Mouse (Mus musculus) CH12.LX (cell line): Measurements from ENCODE around the gene Foxc2. TPM values are rescaled to one million over a fixed set of nuclear protein-coding genes. Genes with fewer than 3 reads are reported as not detected.

Experiments
- DNase-seq: peaks from one replicate; pipeline ENCODE4 v3.0.0-alpha.2; 2013; ENCODE audit errors: extremely low read depth
- H3K27ac ChIP-seq: 2 replicates; pipeline ENCODE4 v1.5.1; 2012; ENCODE audit warnings: low read depth, mild to moderate bottlenecking, control low read depth, moderate library complexity; ENCODE audit not compliant: insufficient read depth
- H3K27me3 ChIP-seq: replicated peaks from 2 replicates; pipeline ENCODE3; 2012; ENCODE audit warnings: inconsistent platforms
- H3K36me3 ChIP-seq, 2 experiments: replicated peaks in 1 of 2; 2 replicates each; pipeline versions ENCODE3 to v1.6.1; 2012; ENCODE audit warnings: inconsistent platforms in 1 of 2, low read length in 1 of 2, mild to moderate bottlenecking in 1 of 2, mixed read lengths in 1 of 2, moderate library complexity in 1 of 2; ENCODE audit not compliant: control insufficient read depth in 1 of 2, insufficient read depth in 1 of 2
- H3K4me1 ChIP-seq, 2 experiments: 2 replicates each; pipeline ENCODE4 v1.6.1; 2012; ENCODE audit warnings: inconsistent platforms in 1 of 2, moderate library complexity in 1 of 2; ENCODE audit not compliant: insufficient read depth in 2 of 2, control insufficient read depth in 1 of 2
- H3K4me2 ChIP-seq: 2 replicates; pipeline ENCODE4 v1.6.1; 2012; ENCODE audit warnings: low read depth, mild to moderate bottlenecking, control low read depth; ENCODE audit not compliant: poor library complexity, insufficient read depth, severe bottlenecking
- H3K4me3 ChIP-seq, 3 experiments: fragments of 150-350 bp in 1 of 3; sonication (generic) in 1 of 3; replicated peaks in 1 of 3; 2 replicates each; pipeline versions ENCODE3 to v1.5.1; 2011 to 2012; ENCODE audit warnings: low read depth in 2 of 3, low read length in 2 of 3, mild to moderate bottlenecking in 2 of 3, moderate library complexity in 2 of 3, control low read depth in 1 of 3, improper control_type of control experiment in 1 of 3, inconsistent platforms in 1 of 3, mixed read lengths in 1 of 3; ENCODE audit not compliant: poor library complexity in 1 of 3
- H3K79me2 ChIP-seq: replicated peaks from 2 replicates; pipeline ENCODE4 v1.6.1; 2012; ENCODE audit warnings: mild to moderate bottlenecking, moderate library complexity; ENCODE audit not compliant: control insufficient read depth, poor library complexity, insufficient read depth, severe bottlenecking; ENCODE audit errors: extremely low read depth
- H3K9ac ChIP-seq: 2 replicates; pipeline ENCODE4 v1.6.1; 2012; ENCODE audit warnings: low read depth, mild to moderate bottlenecking, control low read depth, moderate library complexity; ENCODE audit not compliant: insufficient read depth
- H3K9me3 ChIP-seq: replicated peaks from 2 replicates; pipeline ENCODE3; 2012; ENCODE audit warnings: low read length, inconsistent platforms, mixed read lengths
- CHD1 ChIP-seq: IDR thresholded peaks from 2 replicates; pipeline ENCODE4 v1.6.1; 2012; ENCODE audit warnings: low read depth, low read length, improper control_type of control experiment, inconsistent platforms
- CTCF ChIP-seq, 2 experiments: IDR thresholded peaks in 1 of 2; conservative IDR thresholded peaks in 1 of 2; 2 replicates each; pipeline ENCODE4 v1.5.1; 2011 to 2012; ENCODE audit warnings: low read depth in 2 of 2, low read length in 2 of 2, improper control_type of control experiment in 1 of 2, inconsistent platforms in 1 of 2, mild to moderate bottlenecking in 1 of 2, moderate library complexity in 1 of 2
- ELF1 ChIP-seq: IDR thresholded peaks from 2 replicates; pipeline ENCODE4 v1.6.1; 2014; ENCODE audit warnings: low read depth, mild to moderate bottlenecking, inconsistent platforms, low read length, improper control_type of control experiment
- GABPA ChIP-seq: IDR thresholded peaks from 2 replicates; pipeline ENCODE4 v1.6.1; 2012; ENCODE audit warnings: low read depth, low read length, improper control_type of control experiment, inconsistent platforms; ENCODE audit not compliant: insufficient replicate concordance
- JUN ChIP-seq: IDR thresholded peaks from 2 replicates; pipeline ENCODE4 v1.6.1; 2011; ENCODE audit warnings: low read depth, mild to moderate bottlenecking, low read length, improper control_type of control experiment, moderate library complexity; ENCODE audit not compliant: insufficient read depth
- JUND ChIP-seq: conservative IDR thresholded peaks from 2 replicates; pipeline ENCODE4 v1.6.1; 2011; ENCODE audit warnings: low read depth, low read length, improper control_type of control experiment
- MAFK ChIP-seq: IDR thresholded peaks from 2 replicates; pipeline ENCODE4 v1.6.1; 2011; ENCODE audit warnings: low read length, improper control_type of control experiment; ENCODE audit not compliant: insufficient replicate concordance
- MAZ ChIP-seq: IDR thresholded peaks from 2 replicates; pipeline ENCODE4 v1.6.1; 2012; ENCODE audit warnings: low read depth, mild to moderate bottlenecking, inconsistent platforms, low read length, improper control_type of control experiment, moderate library complexity
- MEF2A ChIP-seq: IDR thresholded peaks from 2 replicates; pipeline ENCODE4 v1.6.1; 2014; ENCODE audit warnings: low read depth, mild to moderate bottlenecking, inconsistent platforms, low read length, improper control_type of control experiment, borderline replicate concordance
- MYC ChIP-seq: IDR thresholded peaks from 2 replicates; pipeline ENCODE4 v1.6.1; 2011; ENCODE audit warnings: low read depth, mild to moderate bottlenecking, improper control_type of control experiment, low read length
- NELFE ChIP-seq: IDR thresholded peaks from 2 replicates; pipeline ENCODE4 v1.6.1; 2011; ENCODE audit warnings: low read depth, low read length, improper control_type of control experiment
- NRF1 ChIP-seq: IDR thresholded peaks from 2 replicates; pipeline ENCODE4 v1.6.1; 2014; ENCODE audit warnings: low read depth, mild to moderate bottlenecking, inconsistent platforms, low read length, improper control_type of control experiment, moderate library complexity
- PAX5 ChIP-seq: IDR thresholded peaks from 2 replicates; pipeline ENCODE4 v1.6.1; 2012; ENCODE audit warnings: low read length, inconsistent platforms, mixed read lengths
- POLR2AphosphoS2 ChIP-seq: IDR thresholded peaks from 2 replicates; pipeline ENCODE4 v1.6.1; 2011; ENCODE audit warnings: low read depth, low read length, improper control_type of control experiment
- RAD21 ChIP-seq: IDR thresholded peaks from 2 replicates; pipeline ENCODE4 v1.6.1; 2011; ENCODE audit warnings: low read depth, mild to moderate bottlenecking, low read length, improper control_type of control experiment, moderate library complexity
- RCOR1 ChIP-seq: conservative IDR thresholded peaks from 2 replicates; pipeline ENCODE4 v1.6.1; 2012; ENCODE audit warnings: low read depth, mild to moderate bottlenecking, inconsistent platforms, low read length, improper control_type of control experiment
- SIN3A ChIP-seq: IDR thresholded peaks from 2 replicates; pipeline ENCODE4 v1.6.1; 2012; ENCODE audit warnings: low read length, improper control_type of control experiment, inconsistent platforms
- SMC3 ChIP-seq: IDR thresholded peaks from 2 replicates; pipeline ENCODE4 v1.6.1; 2011; ENCODE audit warnings: low read depth, low read length, improper control_type of control experiment
- UBTF ChIP-seq: IDR thresholded peaks from 2 replicates; pipeline ENCODE4 v1.6.1; 2012; ENCODE audit warnings: low read depth, mild to moderate bottlenecking, inconsistent platforms, low read length, improper control_type of control experiment, moderate library complexity
- USF1 ChIP-seq: IDR thresholded peaks from 2 replicates; pipeline ENCODE4 v1.6.1; 2014; ENCODE audit warnings: low read depth, mild to moderate bottlenecking, inconsistent platforms, low read length, improper control_type of control experiment
- USF2 ChIP-seq: conservative IDR thresholded peaks from 2 replicates; pipeline ENCODE4 v1.6.1; 2011; ENCODE audit warnings: low read depth, low read length, improper control_type of control experiment
- ZKSCAN1 ChIP-seq: IDR thresholded peaks from 2 replicates; pipeline ENCODE4 v1.6.1; 2012; ENCODE audit warnings: low read depth, inconsistent platforms, low read length, improper control_type of control experiment, borderline replicate concordance
- ZMIZ1 ChIP-seq: IDR thresholded peaks from 2 replicates; pipeline ENCODE4 v1.6.1; 2012; ENCODE audit warnings: low read depth, mild to moderate bottlenecking, inconsistent platforms, low read length, improper control_type of control experiment
- ZNF384 ChIP-seq: IDR thresholded peaks from 2 replicates; pipeline ENCODE4 v1.6.1; 2012; ENCODE audit warnings: low read depth, low read length, improper control_type of control experiment, inconsistent platforms
- dilution Hi-C: fragments of 300-500 bp; cut with MboI; formaldehyde crosslinking; loops from 2 replicates; pipeline ENCODE4 v1.14.3; 2020; ENCODE audit warnings: low sequenced_read_pairs; ENCODE audit not compliant: extremely low pct_unique_long_range_greater_than_20kb, extremely low pct_ligation_motif_present
- in situ Hi-C: fragments of 300-500 bp; cut with MboI; formaldehyde crosslinking; loops from 3 replicates; pipeline ENCODE4 v1.14.3; 2019; ENCODE audit warnings: low sequenced_read_pairs, low pct_ligation_motif_present, low pct_unique_long_range_greater_than_20kb, mixed read lengths
- polyA plus RNA-seq: library from polyadenylated mRNA; unstranded; fragments of >175 nt; gene quantifications from 2 replicates; pipeline ENCODE4 v1.2.1, GENCODE M21; 2012; ENCODE audit warnings: low read depth; ENCODE audit not compliant: insufficient read length
- total RNA-seq, 2 experiments: library from RNA; depleted of rRNA; stranded (reverse); fragments of 300-350 nt in 1 of 2; fragments of >200 nt in 1 of 2; gene quantifications; 2 replicates each; pipeline ENCODE4 v1.2.3; 2012 to 2014

Gene Foxc2
- total and polyA plus RNA-seq, 3 experiments, result not detected

GRCm38 (mm10) chr8:121089631-121090380 is 26.2 kb upstream of the Foxc2 start:
- Histone ChIP-seq H3K9me3 (peaks cover 4% of the 10 kb centered on the region), H3K9ac (no peak overlapping the region), H3K27ac (no peak overlapping the region), H3K4me3 (no peak overlapping the region), H3K36me3 (no peaks in the 10 kb centered on the region), H3K4me2 (no peak overlapping the region), H3K4me1 (no peaks in the 10 kb centered on the region), H3K79me2 (no peaks in the 10 kb centered on the region), H3K27me3 (peaks cover 66% of the 10 kb centered on the region)
- dilution Hi-C loops (no loop called here), in situ Hi-C loops (loop anchor here (5.0 kb wide), 2 partner anchors 263 to 413 kb away; no protein-coding TSS in a partner anchor)
- DNase-seq, result no peak
- no peak for TF ChIP-seq NRF1
- no peak for TF ChIP-seq ZNF384
- TF ChIP-seq USF2, result no peak
- TF ChIP-seq MAFK, result no peak

GRCm38 (mm10) chr8:121090716-121091115 is 25.3 kb upstream of the Foxc2 start:
- Histone ChIP-seq H3K79me2 (no peaks in the 10 kb centered on the region), H3K36me3 (peaks cover 0 to 4% of the 10 kb centered on the region in 2 experiments), H3K9ac (no peak overlapping the region), H3K27ac (no peak overlapping the region), H3K9me3 (no peaks in the 10 kb centered on the region), H3K4me2 (no peak overlapping the region), H3K27me3 (peaks cover 63% of the 10 kb centered on the region), H3K4me3 (no peak overlapping the region), H3K4me1 (no peaks in the 10 kb centered on the region)
- dilution Hi-C loops, result no loop called here
- no peak for TF ChIP-seq JUND
- no peak for TF ChIP-seq GABPA
- no peak for TF ChIP-seq SIN3A
- no peak for TF ChIP-seq RCOR1
- TF ChIP-seq RAD21, result peak; percentile 28
- no peak for TF ChIP-seq USF2
- no peak for TF ChIP-seq ZMIZ1
- TF ChIP-seq USF1, result no peak
- TF ChIP-seq PAX5, result no peak
- TF ChIP-seq ZKSCAN1, result no peak
- TF ChIP-seq MYC, result no peak
- TF ChIP-seq CTCF (conservative IDR thresholded peaks at IDR 0.05 in 1 of 2, IDR thresholded peaks at IDR 0.05 in 1 of 2; ENCODE audit: low read depth in 2 of 2, low read length in 2 of 2), result peak in 1 of 2 experiments; percentile 27; a peak in 2 of 4 replicates
- TF ChIP-seq POLR2AphosphoS2, result no peak
- TF ChIP-seq MEF2A, result no peak
- no peak for TF ChIP-seq NELFE
- no peak for TF ChIP-seq JUN
- TF ChIP-seq ELF1, result no peak
- no peak for TF ChIP-seq CHD1
- TF ChIP-seq UBTF, result no peak
- peak; percentile 9; the same call in 1 of the 2 replicates for TF ChIP-seq SMC3
- TF ChIP-seq MAZ, result no peak
- in situ Hi-C loops, result loop anchor here (5.0 kb wide), 2 partner anchors 263 to 413 kb away; no protein-coding TSS in a partner anchor
- DNase-seq, result no peak
